Mouse (Mus musculus) thymus, adult 2 months (tissue): Measurements from ENCODE around the gene Ano3. TPM values are rescaled to one million over a fixed set of nuclear protein-coding genes. Genes with fewer than 3 reads are reported as not detected.

ENCODE experiments used
- DNase-seq: peaks from one replicate; pipeline ENCODE4 v3.0.0; 2021
- H3K27ac ChIP-seq: fragments of 200-500 bp; 2 replicates; pipeline ENCODE4 v1.5.1; 2012; ENCODE audit warnings: low read length, control low read depth; ENCODE audit not compliant: control insufficient read depth, insufficient read depth
- H3K27me3 ChIP-seq: fragments of 200-500 bp; 2 replicates; pipeline ENCODE4 v1.6.1; 2012; ENCODE audit warnings: mild to moderate bottlenecking, low read length, moderate library complexity, mixed read lengths; ENCODE audit not compliant: control insufficient read depth, insufficient read depth
- H3K36me3 ChIP-seq: fragments of 200-500 bp; 2 replicates; pipeline ENCODE4 v1.6.1; 2012; ENCODE audit warnings: mild to moderate bottlenecking, low read length, moderate library complexity; ENCODE audit not compliant: control insufficient read depth, insufficient read depth
- H3K4me1 ChIP-seq: fragments of 200-500 bp; replicated peaks from 2 replicates; pipeline ENCODE4 v1.6.1; 2012; ENCODE audit warnings: low read length; ENCODE audit not compliant: control insufficient read depth, insufficient read depth
- H3K4me3 ChIP-seq: fragments of 200-500 bp; 2 replicates; pipeline ENCODE4 v1.5.1; 2012; ENCODE audit warnings: mild to moderate bottlenecking, low read length, control low read depth, moderate library complexity; ENCODE audit not compliant: control insufficient read depth, insufficient read depth
- CTCF ChIP-seq: fragments of 200-500 bp; IDR thresholded peaks from 2 replicates; pipeline ENCODE4 v1.5.1; 2012; ENCODE audit warnings: mild to moderate bottlenecking, control low read depth, low read length, moderate library complexity, borderline replicate concordance; ENCODE audit not compliant: control insufficient read depth, poor library complexity, insufficient read depth; ENCODE audit errors: extremely low read depth
- POLR2A ChIP-seq: fragments of 200-500 bp; IDR thresholded peaks from 2 replicates; pipeline ENCODE4 v1.6.1; 2012; ENCODE audit warnings: mild to moderate bottlenecking, low read length, control low read depth, moderate library complexity; ENCODE audit not compliant: control insufficient read depth, poor library complexity, insufficient read depth; ENCODE audit errors: extremely low read depth
- WGBS: fragments of 180-500 bp; shearing (Covaris S2); methylation state at CpG from one replicate; pipeline ENCODE4 v1.1.7; 2018; 5-methylcytosine and 5-hydroxymethylcytosine counted together
- polyA plus RNA-seq: library from polyadenylated mRNA; depleted of rRNA; stranded (reverse); fragments of >200 nt; gene quantifications from 2 replicates; pipeline ENCODE4 v1.2.3, GENCODE M21; 2012

Ano3 gene
- polyA plus RNA-seq, 1 experiment: not detected

GRCm38 (mm10) chr2:110839559-110840243 lies 111.0 kb downstream of the Ano3 start:
- no peak for TF ChIP-seq POLR2A
- no peak for TF ChIP-seq CTCF
- no peak overlapping the region for H3K27ac ChIP-seq
- H3K4me1 ChIP-seq: no peaks in the 10 kb centered on the region
- DNase-seq: no peak
- H3K4me3 ChIP-seq: no peak overlapping the region
- WGBS: 80% methylated on average over 7 of the region's 7 CpGs
- H3K36me3 ChIP-seq: no peaks in the 10 kb centered on the region
- H3K27me3 ChIP-seq: no peaks in the 10 kb centered on the region

GRCm38 (mm10) chr2:110816189-110816588 lies 134.5 kb downstream of the Ano3 start:
- no peak for DNase-seq
- no peaks in the 10 kb centered on the region for H3K36me3 ChIP-seq
- TF ChIP-seq POLR2A (no peak), CTCF (no peak)
- no peak overlapping the region for H3K27ac ChIP-seq
- no peaks in the 10 kb centered on the region for H3K27me3 ChIP-seq
- H3K4me3 ChIP-seq: no peak overlapping the region
- no peaks in the 10 kb centered on the region for H3K4me1 ChIP-seq

- Histone ChIP-seq H3K27ac (no peak overlapping the region), H3K36me3 (no peaks in the 10 kb centered on the region), H3K4me1 (no peaks in the 10 kb centered on the region), H3K4me3 (no peak overlapping the region), H3K27me3 (no peaks in the 10 kb centered on the region)
- 96% methylated on average over 1 of the region's 1 CpGs for WGBS
- TF ChIP-seq POLR2A: no peak
- no peak for TF ChIP-seq CTCF
- no peak for DNase-seq
Measured at GRCm38 (mm10) chr2:110814964-110815363, 135.8 kb downstream of the Ano3 start.

GRCm38 (mm10) chr2:110806302-110807093 lies 144.2 kb downstream of the Ano3 start:
- 85% methylated on average over 5 of the region's 5 CpGs for WGBS
- TF ChIP-seq CTCF (no peak), POLR2A (no peak)
- Histone ChIP-seq H3K27me3 (no peaks in the 10 kb centered on the region), H3K36me3 (no peaks in the 10 kb centered on the region), H3K4me3 (no peak overlapping the region), H3K4me1 (no peaks in the 10 kb centered on the region), H3K27ac (no peak overlapping the region)
- DNase-seq: no peak

- 47% methylated on average over 1 of the region's 1 CpGs for whole genome bisulfite sequencing
- TF ChIP-seq POLR2A (no peak), CTCF (no peak)
- no peaks in the 10 kb centered on the region for H3K27me3 ChIP-seq
- H3K4me1 ChIP-seq: no peaks in the 10 kb centered on the region
- no peak overlapping the region for H3K4me3 ChIP-seq
- no peak for DNase-seq
- H3K27ac ChIP-seq: no peak overlapping the region
- H3K36me3 ChIP-seq: no peaks in the 10 kb centered on the region
Measured at GRCm38 (mm10) chr2:110795928-110796327, 154.8 kb downstream of the Ano3 start.

GRCm38 (mm10) chr2:110795433-110795832 lies 155.3 kb downstream of the Ano3 start:
- Histone ChIP-seq H3K36me3 (no peaks in the 10 kb centered on the region), H3K27me3 (no peaks in the 10 kb centered on the region), H3K4me1 (no peaks in the 10 kb centered on the region), H3K4me3 (no peak overlapping the region), H3K27ac (no peak overlapping the region)
- TF ChIP-seq CTCF (no peak), POLR2A (no peak)
- 88% methylated on average over 3 of the region's 3 CpGs for WGBS
- DNase-seq: no peak
